Mouse (Mus musculus): ENCODE results near the gene Actr2.
"Not testable (repeated sequence)": the region's sequence is repeated elsewhere in the genome, so short reads cannot be mapped to it uniquely, and the experiment has no call there.

DNA sequence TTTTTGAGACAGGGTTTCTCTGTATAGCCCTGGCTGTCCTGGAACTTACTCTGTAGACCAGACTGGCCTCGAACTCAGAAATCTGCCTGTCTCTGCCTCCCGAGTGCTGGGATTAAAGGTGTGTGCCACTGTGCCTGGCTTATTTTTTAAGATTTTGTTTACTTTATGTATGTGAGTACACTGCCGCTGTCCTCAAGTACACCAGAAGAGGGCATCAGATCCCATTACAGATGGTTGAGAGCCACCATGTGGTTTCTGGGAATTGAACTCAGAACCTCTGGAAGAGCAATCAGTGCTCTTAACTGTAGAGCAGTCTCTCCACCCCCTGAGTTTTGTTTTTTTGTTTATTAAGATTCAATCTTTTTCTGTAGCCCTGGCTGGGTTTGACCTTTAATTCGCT is 31.0 kb upstream of the Actr2 start:
- not testable (repeated sequence) for TF ChIP-seq CTCF, POLR2A (IDR thresholded peaks at IDR 0.05; ENCODE audit: extremely low read depth, insufficient read depth, low read length)

Data from cortical plate, adult 2 months (tissue).